Mouse (Mus musculus): ENCODE results near the gene Cyp2e1. TPM values are rescaled to one million over a fixed set of nuclear protein-coding genes. Genes with fewer than 3 reads are reported as not detected.

Cyp2e1 gene
- polyA plus RNA-seq, 1 experiment from 2014 or later: not detected

DNA sequence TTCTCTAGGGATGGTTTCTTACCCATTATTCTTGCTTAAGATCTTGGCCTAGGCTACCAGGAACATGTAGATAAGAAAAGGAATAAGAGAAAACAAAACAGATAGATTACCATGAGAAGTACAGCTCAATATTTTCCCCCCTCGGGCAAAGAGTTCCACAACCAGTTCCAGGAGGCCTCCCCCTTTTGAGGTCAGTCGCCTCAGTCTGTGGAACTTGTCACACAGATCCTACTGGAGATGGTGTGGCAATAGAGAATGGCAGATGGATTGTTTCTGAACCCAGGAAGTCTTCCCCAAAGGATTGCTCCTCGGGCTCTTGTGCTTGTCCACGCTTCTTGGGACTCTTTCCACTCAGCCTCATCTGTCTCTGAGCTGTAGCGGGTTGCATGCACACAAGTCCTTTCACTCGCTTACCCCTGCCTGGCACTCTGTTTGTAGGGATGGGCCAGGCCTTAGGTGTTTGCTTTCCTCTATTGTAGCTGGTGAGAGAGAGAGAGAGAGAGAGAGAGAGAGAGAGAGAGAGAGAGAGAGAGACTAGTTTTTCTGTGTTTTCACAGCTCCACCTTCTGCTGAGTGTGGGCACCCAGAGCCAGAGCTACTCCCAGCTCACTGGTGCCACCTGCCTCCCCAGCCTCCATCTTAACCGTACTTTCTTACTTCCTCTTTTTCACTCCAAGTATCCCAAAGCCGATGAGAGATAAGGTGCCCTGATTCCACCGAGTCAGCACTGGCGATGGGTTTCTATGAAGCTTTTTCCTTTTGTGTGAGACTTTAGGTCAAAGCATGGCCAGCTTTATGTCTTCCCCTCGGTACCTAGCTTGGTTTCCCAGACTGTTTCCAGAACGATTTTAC is 2.6 kb downstream of the Cyp2e1 start:
- no peak for DNase-seq (ENCODE audit: low spot score)
- Histone ChIP-seq H3K27ac (replicated peaks) (no peak overlapping the region), H3K9me3 (replicated peaks) (no peaks in the 10 kb centered on the region), H3K36me3 (no peaks in the 10 kb centered on the region), H3K4me1 (no peaks in the 10 kb centered on the region), H3K27me3 (ENCODE audit: low read depth, poor library complexity, severe bottlenecking) (no peaks in the 10 kb centered on the region), H3K4me3 (no peak overlapping the region)
- 79% methylated on average over 12 of the region's 12 CpGs for WGBS

DNA sequence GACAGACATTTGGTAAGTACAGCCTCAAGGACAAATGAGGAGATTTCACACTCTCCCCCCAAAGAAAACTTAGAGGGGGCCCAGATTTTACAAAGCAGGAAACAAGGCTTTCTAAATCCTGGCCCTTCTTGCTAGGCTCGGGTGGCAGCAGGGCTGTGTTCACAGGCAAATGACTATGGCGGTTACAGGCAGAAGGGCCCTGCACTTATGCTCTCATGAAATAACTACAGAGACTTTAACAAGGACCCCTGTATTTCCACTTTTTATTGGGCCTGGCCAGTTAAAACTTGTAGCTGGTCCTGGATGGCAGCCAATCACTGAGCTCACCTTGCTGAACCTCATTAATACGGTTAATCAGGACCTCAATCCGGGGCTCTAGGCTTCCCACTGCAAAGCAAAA is 17.0 kb downstream of the Cyp2e1 start:
- Histone ChIP-seq H3K9me3 (replicated peaks) (no peaks in the 10 kb centered on the region), H3K27ac (replicated peaks) (no peak overlapping the region), H3K36me3 (no peaks in the 10 kb centered on the region), H3K4me1 (no peaks in the 10 kb centered on the region), H3K4me3 (no peak overlapping the region), H3K27me3 (ENCODE audit: low read depth, poor library complexity, severe bottlenecking) (no peaks in the 10 kb centered on the region)
- 89% methylated on average over 4 of the region's 4 CpGs for WGBS
- DNase-seq (ENCODE audit: low spot score): no peak

GRCm38 (mm10) chr7:140787406-140788052 is 24.0 kb downstream of the Cyp2e1 start, which contains the start of gene Syce1:
Syce1 (minus strand) TSS chr7:140787852.
- Histone ChIP-seq H3K4me1 (no peaks in the 10 kb centered on the region), H3K36me3 (no peaks in the 10 kb centered on the region), H3K9me3 (replicated peaks) (no peaks in the 10 kb centered on the region), H3K27ac (replicated peaks) (no peak within 1 kb of the TSS), H3K27me3 (ENCODE audit: low read depth, poor library complexity, severe bottlenecking) (no peaks in the 10 kb centered on the region), H3K4me3 (no peak within 1 kb of the TSS)
- no peak for DNase-seq (ENCODE audit: low spot score)
- WGBS: 81% methylated on average over 33 of the region's 33 CpGs

- DNase-seq (ENCODE audit: low spot score): no peak
- H3K36me3 ChIP-seq: no peaks in the 10 kb centered on the region
Measured at GRCm38 (mm10) chr7:140788053-140788435, 24.5 kb downstream of the Cyp2e1 start.

DNA sequence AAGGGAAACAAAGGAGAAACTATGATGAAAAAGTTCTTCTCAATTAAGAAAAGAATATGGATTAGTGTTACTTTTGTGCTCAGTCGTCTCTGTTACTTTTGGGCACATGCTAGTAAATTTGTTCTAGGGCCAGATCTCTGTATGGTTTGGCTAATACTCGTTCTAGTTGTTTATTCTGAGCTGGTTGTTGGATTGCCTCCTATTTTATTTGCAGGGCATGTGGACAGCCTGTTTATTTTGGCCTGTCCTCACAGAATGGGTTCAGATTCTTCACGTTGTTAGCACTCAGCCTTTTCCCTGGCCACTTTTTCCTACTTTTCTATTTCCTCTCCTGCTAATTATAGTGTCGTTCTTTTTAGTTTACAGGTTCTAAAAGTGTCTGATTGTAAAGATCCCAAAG is 30.0 kb downstream of the Cyp2e1 start:
- DNase-seq (ENCODE audit: low spot score): no peak
- no peaks in the 10 kb centered on the region for H3K4me1 ChIP-seq
- H3K9me3 ChIP-seq (replicated peaks): no peaks in the 10 kb centered on the region
- no peaks in the 10 kb centered on the region for H3K36me3 ChIP-seq
- 79% methylated on average over 4 of the region's 4 CpGs for WGBS
- H3K27me3 ChIP-seq (ENCODE audit: low read depth, poor library complexity, severe bottlenecking): no peaks in the 10 kb centered on the region
- H3K27ac ChIP-seq (replicated peaks): no peak overlapping the region
- H3K4me3 ChIP-seq: no peak overlapping the region

More at GRCm38 (mm10) chr7:140788053-140788435, 24.5 kb downstream of the Cyp2e1 start:
- Histone ChIP-seq H3K9me3 (replicated peaks) (no peaks in the 10 kb centered on the region), H3K4me1 (no peaks in the 10 kb centered on the region), H3K27me3 (ENCODE audit: low read depth, poor library complexity, severe bottlenecking) (no peaks in the 10 kb centered on the region), H3K27ac (replicated peaks) (no peak overlapping the region), H3K4me3 (no peak overlapping the region)
- 87% methylated on average over 7 of the region's 7 CpGs for WGBS

GRCm38 (mm10) chr7:140797619-140798018 is 34.1 kb downstream of the Cyp2e1 start:
- no peaks in the 10 kb centered on the region for H3K4me1 ChIP-seq
- no peak overlapping the region for H3K4me3 ChIP-seq
- H3K27me3 ChIP-seq (ENCODE audit: low read depth, poor library complexity, severe bottlenecking): no peaks in the 10 kb centered on the region
- WGBS: 88% methylated on average over 3 of the region's 3 CpGs
- no peak for DNase-seq (ENCODE audit: low spot score)
- H3K36me3 ChIP-seq: no peaks in the 10 kb centered on the region
- no peak overlapping the region for H3K27ac ChIP-seq (replicated peaks)
- H3K9me3 ChIP-seq (replicated peaks): no peaks in the 10 kb centered on the region

GRCm38 (mm10) chr7:140798212-140798611 is 34.7 kb downstream of the Cyp2e1 start:
- no peak overlapping the region for H3K27ac ChIP-seq (replicated peaks)
- 69% methylated on average over 2 of the region's 2 CpGs for WGBS
- no peaks in the 10 kb centered on the region for H3K9me3 ChIP-seq (replicated peaks)
- no peaks in the 10 kb centered on the region for H3K27me3 ChIP-seq (ENCODE audit: low read depth, poor library complexity, severe bottlenecking)
- H3K36me3 ChIP-seq: no peaks in the 10 kb centered on the region
- no peak overlapping the region for H3K4me3 ChIP-seq
- no peak for DNase-seq (ENCODE audit: low spot score)
- H3K4me1 ChIP-seq: no peaks in the 10 kb centered on the region

- H3K9me3 ChIP-seq (replicated peaks): no peaks in the 10 kb centered on the region
- H3K27ac ChIP-seq (replicated peaks): no peak overlapping the region
- no peak for DNase-seq (ENCODE audit: low spot score)
- H3K27me3 ChIP-seq (ENCODE audit: low read depth, poor library complexity, severe bottlenecking): no peaks in the 10 kb centered on the region
- 90% methylated on average over 6 of the region's 6 CpGs for WGBS
- H3K36me3 ChIP-seq: no peaks in the 10 kb centered on the region
- no peaks in the 10 kb centered on the region for H3K4me1 ChIP-seq
- no peak overlapping the region for H3K4me3 ChIP-seq
Measured at GRCm38 (mm10) chr7:140802629-140803028, 39.1 kb downstream of the Cyp2e1 start.

GRCm38 (mm10) chr7:140805704-140806103 is 42.2 kb downstream of the Cyp2e1 start:
- H3K4me3 ChIP-seq: no peak overlapping the region
- no peak overlapping the region for H3K27ac ChIP-seq (replicated peaks)
- peaks cover 5% of the 10 kb centered on the region for H3K36me3 ChIP-seq
- H3K27me3 ChIP-seq (ENCODE audit: low read depth, poor library complexity, severe bottlenecking): no peaks in the 10 kb centered on the region
- no peaks in the 10 kb centered on the region for H3K9me3 ChIP-seq (replicated peaks)
- 0 out of 2 replicates have a peak, but pooled peaks cover 3% of the 10 kb centered on the region for H3K4me1 ChIP-seq
- no peak for DNase-seq (ENCODE audit: low spot score)
- WGBS: 18% methylated on average over 1 of the region's 1 CpGs

- Histone ChIP-seq H3K27ac (replicated peaks) (no peak overlapping the region), H3K4me3 (no peak overlapping the region), H3K27me3 (ENCODE audit: low read depth, poor library complexity, severe bottlenecking) (no peaks in the 10 kb centered on the region), H3K36me3 (peaks cover 32% of the 10 kb centered on the region), H3K9me3 (replicated peaks) (no peaks in the 10 kb centered on the region), H3K4me1 (0 out of 2 replicates have a peak, but pooled peaks cover 3% of the 10 kb centered on the region)
- WGBS: 89% methylated on average over 6 of the region's 6 CpGs
- DNase-seq (ENCODE audit: low spot score): no peak
Measured at GRCm38 (mm10) chr7:140810496-140810895, 47.0 kb downstream of the Cyp2e1 start.

- Histone ChIP-seq H3K4me3 (no peak overlapping the region), H3K4me1 (0 out of 2 replicates have a peak, but pooled peaks cover 3% of the 10 kb centered on the region), H3K27me3 (ENCODE audit: low read depth, poor library complexity, severe bottlenecking) (no peaks in the 10 kb centered on the region), H3K36me3 (peaks cover 32% of the 10 kb centered on the region), H3K9me3 (replicated peaks) (no peaks in the 10 kb centered on the region), H3K27ac (replicated peaks) (no peak overlapping the region)
- DNase-seq (ENCODE audit: low spot score): no peak
- WGBS: 84% methylated on average over 13 of the region's 13 CpGs
Measured at GRCm38 (mm10) chr7:140811714-140812113, 48.2 kb downstream of the Cyp2e1 start.

- WGBS: 90% methylated on average over 12 of the region's 12 CpGs
- Histone ChIP-seq H3K4me1 (0 out of 2 replicates have a peak, but pooled peaks cover 2% of the 10 kb centered on the region), H3K4me3 (no peak overlapping the region), H3K9me3 (replicated peaks) (no peaks in the 10 kb centered on the region), H3K36me3 (peaks cover 32% of the 10 kb centered on the region), H3K27ac (replicated peaks) (no peak overlapping the region), H3K27me3 (ENCODE audit: low read depth, poor library complexity, severe bottlenecking) (no peaks in the 10 kb centered on the region)
- DNase-seq (ENCODE audit: low spot score): no peak
Measured at GRCm38 (mm10) chr7:140812850-140813249, 49.3 kb downstream of the Cyp2e1 start.

GRCm38 (mm10) chr7:140820173-140820572 is 56.6 kb downstream of the Cyp2e1 start:
- H3K4me3 ChIP-seq: no peak overlapping the region
- 83% methylated on average over 4 of the region's 4 CpGs for WGBS
- H3K27me3 ChIP-seq (ENCODE audit: low read depth, poor library complexity, severe bottlenecking): peaks cover 6% of the 10 kb centered on the region; the same call in 1 of the 2 replicates
- no peak for DNase-seq (ENCODE audit: low spot score)
- H3K9me3 ChIP-seq (replicated peaks): no peaks in the 10 kb centered on the region
- peaks cover 11% of the 10 kb centered on the region; the same call in 1 of the 2 replicates for H3K4me1 ChIP-seq
- H3K27ac ChIP-seq (replicated peaks): no peak overlapping the region
- H3K36me3 ChIP-seq: no peaks in the 10 kb centered on the region

Measured in midbrain, embryonic 10.5 days (tissue).